Mouse (Mus musculus) spleen, postnatal 36 days (tissue): ENCODE results near the gene Sv2b.
"Not testable (repeated sequence)": the region's sequence is repeated elsewhere in the genome, so short reads cannot be mapped to it uniquely, and the experiment has no call there.

Experiments used
- DNase-seq, 2 experiments: peaks; one replicate each; pipeline ENCODE4 v3.0.0; 2022; ENCODE audit warnings: low spot score in 2 of 2, mixed read lengths in 1 of 2

Gene Sv2b

DNA sequence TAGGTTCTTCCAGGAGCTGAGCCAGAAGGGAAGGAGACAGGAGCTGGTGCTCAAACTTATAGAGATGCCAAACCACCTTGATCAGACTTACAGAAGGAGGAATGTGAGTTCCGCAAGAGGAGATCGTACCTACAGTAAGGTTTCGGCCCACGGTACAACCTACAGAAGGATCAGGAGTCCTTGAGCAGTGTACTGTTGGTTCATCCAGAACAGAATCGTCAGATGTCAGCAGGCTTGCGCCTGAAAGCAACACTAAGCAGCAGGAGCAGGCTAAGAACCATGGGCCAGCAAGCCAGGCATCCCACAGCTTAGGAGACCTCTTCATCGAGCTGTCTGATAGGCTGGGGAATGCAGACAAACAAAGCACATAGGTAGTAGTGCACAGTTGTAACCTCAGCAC is 92.9 kb downstream of the Sv2b start:
- no peak for DNase-seq

DNA sequence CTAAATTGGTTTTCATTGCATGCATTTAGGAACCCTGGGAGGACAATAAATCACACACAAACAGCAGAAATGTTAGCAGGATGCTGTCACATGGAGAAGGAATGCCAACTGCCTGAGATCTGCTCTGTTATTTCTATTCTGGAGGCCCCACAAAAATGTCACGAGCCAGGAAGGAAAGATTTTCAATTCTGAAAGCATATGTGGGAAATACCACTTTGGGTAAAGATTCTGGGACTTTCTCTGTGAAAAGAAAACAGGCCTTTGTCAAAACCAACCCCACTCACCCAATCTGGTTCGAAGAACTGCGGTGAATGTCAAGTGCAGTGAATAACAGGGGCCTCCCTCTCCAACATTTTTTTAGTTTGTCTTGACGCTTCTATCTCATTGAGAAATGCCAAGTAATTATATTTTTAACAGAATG is 99.8 kb downstream of the Sv2b start:
- DNase-seq = no peak

DNA sequence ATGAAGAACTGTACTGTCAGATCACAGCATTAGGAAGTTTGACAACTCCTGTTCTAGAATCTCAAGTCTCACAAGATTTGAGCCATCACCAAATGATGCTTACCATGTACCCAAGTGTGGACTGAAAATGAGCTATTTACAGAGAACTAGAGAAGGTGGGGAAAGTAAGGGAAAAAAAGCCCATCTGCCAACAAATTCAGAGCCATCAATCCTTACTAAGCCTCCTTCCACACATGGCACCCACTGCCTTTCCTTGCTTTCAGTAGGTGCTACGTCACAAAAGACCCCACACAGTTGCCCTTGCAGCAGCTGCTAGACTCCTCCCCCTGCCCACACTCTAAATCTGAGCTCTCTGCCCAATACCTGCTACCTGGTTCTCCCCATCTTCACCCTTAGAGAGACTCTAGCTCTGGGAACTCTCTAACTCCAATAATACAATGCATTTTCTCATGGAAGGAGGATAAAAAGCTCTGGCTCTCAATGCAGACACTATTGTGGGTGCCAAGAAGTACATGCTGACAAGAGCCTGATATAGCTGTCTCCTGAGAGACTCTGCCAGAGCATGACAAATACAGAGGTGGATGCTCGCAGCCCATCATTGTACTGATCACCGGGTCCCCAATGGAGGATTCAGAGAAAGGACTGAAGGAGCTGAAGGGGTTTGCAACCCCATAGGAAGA is 101.0 kb downstream of the Sv2b start:
- DNase-seq = no peak

DNA sequence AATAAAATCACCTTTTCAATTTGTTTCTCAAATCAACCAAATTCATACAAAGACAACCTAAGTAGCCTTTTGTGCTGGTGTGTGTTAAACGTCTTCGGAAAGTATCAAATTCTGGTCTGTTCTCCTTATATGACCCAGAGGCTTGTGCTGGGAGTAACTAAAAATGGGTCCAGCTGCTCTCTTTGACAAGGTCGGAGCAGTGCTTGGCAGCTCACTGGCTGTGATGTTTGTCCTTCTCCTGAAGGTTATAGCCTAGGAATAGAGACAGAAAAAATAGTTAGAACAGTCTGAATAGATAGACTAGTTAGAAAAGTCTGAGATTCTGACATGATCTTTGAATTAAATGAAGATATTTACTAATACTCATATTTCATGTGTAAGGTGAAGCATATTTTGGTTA is 102.4 kb downstream of the Sv2b start:
- no peak for DNase-seq

DNA sequence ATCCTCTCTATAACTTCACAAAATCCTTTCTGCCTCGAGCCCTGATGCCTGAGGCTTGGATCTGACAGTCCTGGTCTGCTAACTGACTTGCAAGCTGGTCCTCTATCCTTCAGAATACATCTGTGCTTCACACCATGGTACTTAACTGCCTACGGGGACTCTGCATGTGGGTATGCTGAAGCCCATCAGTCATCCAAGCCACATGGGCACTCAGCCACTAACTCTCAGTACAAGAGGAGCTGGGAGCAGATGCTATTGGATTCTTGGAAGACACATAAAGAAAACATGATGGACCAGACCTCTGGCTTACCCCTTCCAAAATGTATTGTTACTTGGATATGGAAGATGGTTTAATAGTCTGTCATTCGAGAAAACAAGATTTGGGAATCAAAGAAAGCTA is 103.7 kb downstream of the Sv2b start:
- no peak for DNase-seq

DNA sequence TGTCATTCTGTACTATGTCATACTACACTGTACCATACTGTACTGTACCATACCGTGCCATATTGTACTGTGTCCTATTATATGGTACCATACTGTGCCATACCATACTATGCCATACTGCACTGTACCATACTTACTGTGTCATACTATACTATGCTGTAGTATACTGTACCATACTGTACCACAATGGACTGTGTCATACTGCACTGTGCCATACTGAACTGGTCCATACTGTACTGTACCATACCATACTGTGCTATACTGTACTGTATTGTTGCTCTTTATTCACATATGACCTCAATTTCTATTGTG is 114.2 kb downstream of the Sv2b start:
- DNase-seq = not testable (repeated sequence)

DNA sequence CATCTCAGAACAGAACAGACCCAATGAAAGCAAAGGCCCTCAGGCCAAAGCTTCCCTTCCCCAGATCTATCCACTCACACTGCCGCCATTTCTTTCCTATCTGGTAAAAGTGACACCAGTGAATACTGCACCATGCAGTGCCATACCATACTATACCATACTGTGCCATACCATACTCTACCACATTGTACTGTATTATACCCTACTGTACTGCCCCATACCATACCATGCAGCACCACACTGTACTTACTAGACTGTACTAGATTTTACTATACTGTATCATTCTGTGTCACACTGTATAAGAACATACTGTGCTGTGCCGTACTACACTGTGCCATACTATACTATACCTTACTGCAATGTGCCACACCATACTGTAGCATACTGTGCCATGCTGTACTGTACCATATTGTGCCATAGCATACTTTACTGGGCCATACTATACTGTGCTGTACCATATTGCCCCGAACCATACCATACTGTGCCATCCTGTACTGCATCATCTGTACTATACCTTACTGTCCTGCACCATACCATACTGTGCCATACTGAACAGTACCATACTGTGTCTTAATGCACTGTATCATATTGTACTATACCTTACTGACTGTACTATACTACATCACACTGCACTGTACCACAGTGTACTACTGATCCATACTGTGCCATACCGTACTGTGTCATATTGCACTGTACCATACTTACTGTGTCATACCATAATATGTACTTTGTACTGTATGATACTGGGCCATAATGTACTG is 114.7 kb downstream of the Sv2b start:
- no peak for DNase-seq

DNA sequence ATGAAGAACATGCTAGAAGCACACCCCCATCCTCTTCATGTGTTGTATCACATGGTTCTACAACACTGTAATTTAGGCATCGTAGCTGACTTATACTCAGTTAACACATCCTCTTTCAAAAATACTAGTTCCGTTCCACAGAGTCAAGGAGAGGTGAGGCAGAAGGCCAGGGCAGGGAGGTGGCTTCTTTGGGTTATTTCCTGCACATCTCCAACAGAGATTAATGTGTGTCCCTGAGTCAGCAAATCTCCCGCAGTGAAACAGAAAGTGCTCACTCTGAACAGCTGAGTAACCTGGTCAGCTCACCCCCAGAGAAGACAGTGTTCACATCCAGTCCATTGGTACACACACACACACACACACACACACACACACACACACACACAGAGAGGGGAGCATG is 118.9 kb downstream of the Sv2b start:
- no peak for DNase-seq

DNA sequence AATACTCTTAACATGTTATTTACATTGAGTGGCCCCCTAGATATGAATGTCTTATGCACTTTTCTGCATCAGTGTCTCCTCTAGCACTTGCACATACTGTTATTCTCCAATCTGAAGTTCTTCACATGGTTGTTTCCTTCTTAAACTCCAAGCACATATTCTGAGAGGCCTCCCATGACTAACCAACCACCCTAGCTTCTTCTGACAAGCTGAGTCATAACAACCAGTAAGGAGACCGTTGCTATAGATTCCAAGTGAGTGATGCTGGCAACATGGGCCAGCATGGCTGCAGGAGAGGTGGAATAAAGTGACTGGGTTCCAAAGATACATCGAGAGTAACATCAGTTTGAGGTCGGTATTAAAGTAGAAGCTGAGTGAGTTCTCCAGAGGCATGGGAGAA is 134.0 kb downstream of the Sv2b start:
- no peak for DNase-seq

DNA sequence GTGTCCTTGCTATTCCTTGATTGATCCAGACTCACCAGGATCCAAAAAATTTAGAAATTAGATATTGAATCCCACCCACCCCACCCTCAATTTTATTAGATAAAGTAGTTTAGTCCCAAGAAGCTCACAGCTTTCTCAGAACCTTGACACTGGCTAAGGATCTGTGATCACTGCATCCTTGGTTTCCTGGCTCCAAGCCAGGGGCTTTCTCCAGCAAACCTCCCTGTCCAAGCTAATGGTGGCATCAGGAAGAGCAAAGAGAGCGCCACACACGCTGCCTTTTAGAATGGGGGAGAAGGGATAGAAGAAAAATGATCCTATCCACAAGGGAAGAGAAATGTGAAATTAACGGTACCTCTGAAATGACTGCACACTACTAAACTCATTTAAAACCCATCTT is 141.6 kb downstream of the Sv2b start:
- no peak for DNase-seq

DNA sequence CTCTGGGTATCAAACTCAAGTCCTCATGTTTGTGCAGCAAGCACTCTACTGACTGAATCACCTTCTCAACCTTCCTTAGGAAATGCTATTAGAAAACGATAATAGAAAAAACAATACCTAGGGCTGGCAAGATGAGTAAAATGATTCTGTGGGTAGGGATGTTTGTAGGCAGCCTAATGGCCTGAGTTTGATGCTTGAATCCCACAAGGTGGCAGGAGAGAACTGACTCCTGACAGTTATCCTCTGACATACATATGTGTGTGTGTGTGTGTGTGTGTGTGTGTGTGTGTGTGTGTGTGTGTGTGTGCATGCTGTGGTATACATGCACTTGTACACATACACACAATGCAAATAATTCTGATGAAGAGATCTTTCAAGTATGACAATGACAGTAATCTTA is 161.9 kb downstream of the Sv2b start:
- no peak for DNase-seq

DNA sequence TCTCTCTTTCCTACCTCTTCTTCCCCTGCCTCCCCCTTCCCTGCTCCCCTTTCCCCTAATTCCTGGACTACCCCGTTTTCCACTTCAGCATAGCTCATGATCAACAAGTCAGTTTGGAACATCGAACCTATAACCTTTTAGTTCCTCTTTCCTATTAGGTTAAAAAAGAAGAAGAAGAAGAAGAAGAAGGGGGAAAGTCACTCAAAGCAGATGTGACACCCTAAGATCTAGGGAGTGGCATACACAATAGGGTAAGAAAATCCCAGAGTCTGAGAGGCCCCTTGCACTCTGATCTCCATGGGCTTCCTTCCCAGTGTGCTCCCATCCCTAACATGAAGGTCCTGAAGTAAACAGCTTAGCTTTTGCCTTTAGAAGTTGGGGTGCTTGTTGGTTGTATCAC is 166.3 kb downstream of the Sv2b start:
- DNase-seq = no peak

DNA sequence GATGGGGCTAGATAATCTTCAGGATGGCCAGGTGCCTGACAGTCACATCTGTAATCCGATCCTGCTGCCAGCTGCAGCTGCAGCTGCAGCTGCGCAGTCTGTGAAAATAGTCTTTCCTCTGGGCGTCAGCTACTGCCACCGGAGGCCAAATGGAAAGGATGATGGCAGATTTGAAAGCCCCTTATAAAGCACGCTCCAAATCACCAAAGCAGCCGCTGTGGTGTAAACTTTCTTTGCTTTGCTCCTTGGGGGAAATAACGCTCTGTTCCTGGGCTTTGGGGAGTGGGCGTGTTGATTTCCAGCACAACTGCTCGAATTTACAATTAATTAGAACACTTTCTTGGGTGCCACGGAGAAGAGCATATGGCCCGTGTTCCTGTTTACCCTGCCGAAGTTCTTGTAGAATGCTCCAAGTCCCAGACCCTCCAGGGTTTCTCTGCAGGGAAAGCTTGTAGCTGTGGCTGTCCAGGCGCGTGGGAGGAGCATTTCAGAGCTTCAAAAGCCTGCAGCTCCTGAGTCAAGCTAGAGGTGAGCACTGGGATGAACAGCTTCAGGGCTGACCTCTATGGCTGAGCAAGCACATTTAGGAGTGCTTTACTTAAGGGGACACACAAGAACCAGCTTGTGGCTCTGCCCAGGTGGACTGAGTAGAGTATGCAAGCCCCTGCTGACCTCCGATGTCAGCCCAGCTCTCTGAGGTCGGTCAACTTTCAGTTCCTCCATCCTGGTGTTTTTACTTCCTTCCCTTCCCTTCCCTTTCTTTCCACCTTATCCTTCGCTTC is 167.0 kb downstream of the Sv2b start:
- no peak for DNase-seq

DNA sequence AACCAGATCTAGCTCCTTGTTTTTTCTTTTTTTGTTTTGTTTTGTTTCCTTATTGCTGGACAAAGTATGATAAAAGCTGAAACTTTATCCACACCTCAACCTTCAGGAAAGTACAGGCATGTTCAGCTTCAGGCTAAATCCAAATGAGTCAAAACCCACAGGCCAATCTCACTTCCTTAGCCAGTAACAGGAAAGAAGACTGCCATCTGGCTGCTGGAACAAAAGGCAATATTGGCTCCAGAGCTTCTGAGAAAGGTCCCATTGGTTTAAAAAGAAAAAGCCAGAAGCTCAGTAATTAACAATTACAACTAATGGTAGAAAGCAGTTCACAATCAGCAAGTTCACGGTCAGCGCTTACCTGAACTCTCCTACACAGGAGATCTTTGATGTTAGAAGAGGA is 169.8 kb downstream of the Sv2b start:
- DNase-seq = no peak

DNA sequence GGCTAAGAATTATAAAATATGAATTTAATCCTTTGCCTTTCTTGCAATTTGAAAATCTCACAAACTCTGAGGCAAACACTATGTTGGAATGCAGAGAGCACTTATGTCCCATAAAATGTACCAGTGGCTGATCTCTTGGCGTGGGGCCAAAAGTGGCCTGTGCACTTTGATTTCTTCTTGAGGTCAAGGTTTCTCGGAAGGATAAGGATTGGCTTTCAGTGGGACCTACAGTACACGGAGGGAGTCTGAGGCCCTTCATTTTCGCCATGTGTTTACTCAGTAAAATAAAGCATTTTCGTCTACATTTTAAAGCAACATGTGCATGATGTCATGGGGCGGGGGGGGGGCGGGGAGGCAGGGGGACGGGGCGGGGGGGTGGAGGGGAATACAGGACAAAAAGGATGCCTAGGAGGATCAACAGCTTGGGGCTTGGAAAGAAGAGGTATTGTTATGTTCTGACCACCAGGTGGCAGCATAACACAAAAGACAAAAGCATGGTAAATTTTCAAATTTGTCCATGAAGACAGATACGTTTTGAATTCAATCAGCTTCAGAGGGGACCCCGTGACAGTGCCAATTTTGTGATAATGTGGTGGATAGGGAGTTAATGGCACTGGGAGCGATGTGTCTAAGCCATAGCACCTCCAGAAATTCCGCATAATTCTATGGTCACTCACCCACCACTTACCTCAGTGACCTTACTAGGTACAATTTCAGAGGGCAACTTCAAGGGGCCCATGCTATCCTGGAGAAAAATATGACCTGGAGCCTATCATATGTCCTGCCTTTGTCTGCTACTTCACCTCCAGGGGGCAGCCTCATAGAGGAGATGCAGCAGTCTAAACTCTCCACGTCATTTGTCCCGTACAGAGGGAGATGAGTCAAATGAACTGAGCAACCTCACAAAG is 174.1 kb downstream of the Sv2b start:
- DNase-seq = no peak

DNA sequence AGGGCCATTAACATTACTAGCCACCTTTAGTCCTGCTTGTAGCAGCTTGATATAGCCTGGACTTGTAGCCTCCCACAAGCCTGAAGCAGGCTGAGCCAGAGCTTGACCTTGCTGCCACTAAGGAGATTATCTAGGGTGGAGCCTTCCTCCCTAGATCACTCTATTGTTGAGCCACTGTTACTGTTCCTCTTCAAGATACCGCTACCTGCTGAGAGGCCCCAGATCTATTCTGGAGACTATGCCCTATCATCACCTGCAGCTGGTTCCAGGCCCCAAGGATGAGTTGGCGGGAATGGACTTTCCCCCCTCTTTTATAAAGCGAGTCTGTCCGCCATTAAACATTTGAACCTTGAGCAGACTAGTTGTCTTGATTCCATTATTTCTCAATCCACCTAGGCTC is 181.0 kb downstream of the Sv2b start:
- no peak for DNase-seq

DNA sequence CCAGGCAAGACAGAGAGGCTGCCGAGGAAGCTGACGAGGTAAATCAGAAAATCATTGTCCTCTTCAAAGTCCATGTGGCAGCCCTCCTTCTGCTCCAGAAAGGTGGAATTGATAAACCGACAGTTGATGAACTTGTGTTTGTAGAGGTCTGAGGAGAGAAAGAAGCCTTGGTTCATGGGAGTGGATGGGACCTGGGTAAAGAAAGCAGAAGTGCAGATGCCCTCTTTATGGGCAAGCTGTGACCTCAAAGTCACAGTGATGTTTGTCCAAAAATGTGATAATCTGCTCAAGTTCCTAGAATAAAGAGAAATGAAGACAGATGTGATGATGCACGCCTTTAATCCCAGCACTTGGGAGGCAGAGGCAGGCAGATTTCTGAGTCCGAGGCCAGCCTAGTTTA is 185.0 kb downstream of the Sv2b start:
- no peak for DNase-seq

DNA sequence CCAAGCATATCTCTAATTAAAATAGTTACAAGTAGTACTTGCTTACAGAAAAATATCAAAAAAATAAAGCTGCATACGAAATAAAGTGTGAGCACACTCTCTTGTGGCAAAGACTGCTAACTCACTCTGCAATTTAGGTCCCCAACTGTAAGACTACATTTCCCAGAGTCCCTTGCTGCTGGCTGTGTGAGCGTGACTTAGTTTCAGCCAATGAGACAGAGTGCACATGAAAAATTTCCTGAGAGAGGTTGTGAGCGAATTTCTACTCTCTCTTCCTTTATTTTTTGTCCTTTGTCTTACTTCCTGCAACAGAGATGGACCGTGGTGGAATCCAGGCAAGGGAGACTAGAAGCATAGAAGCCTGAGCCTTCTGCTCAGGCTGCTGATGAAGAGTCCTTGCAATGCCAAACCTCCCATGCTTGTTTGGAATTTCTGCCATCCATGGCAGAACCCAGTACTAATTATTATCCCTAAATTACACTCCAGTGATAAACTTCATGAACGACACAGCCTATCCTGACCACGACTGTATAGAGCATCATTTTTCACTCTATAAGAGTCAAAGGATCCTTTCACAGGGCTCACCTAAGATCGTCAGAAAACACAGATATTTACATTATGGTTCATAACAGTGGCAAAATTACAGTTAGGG is 190.9 kb downstream of the Sv2b start:
- DNase-seq = peak; percentile 43 to 44

DNA sequence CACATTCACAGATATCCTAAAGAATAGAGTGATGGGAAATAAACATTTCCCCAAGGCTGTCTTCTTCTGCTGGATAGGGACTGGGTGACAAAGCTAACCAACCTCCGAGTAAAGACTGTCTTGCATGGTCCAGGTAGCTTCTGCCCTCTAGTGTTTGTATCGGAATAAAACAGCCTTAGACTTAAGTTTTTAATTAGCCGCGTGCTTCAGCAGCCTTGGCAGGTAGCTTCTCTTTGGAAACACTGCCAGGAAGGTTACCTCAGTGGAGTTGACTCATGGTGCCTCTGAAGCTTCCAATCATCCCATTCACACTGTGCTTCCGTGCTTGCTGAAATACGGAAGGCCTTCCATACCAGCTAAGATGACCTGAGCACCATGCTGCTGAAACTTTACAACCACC is 198.4 kb downstream of the Sv2b start:
- DNase-seq = no peak

DNA sequence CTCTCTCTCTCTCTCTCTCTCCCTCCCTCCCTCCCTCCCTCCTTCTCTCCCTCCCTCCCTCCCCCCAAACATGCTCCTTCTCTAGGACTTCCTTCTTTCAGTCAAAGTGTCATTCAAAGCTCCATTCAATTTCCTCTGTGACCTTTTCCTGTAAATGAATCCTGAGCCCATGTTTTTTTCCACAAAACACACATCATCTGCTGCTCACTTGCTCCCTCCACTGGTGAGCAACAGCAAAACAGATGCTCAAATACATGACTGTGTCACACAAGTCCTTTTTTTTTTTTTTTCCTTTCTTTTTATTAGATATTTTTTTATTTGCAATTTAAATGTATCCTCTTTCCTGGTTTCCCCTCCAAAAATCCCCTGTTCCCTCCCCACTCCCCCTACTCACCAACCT is 201.6 kb downstream of the Sv2b start:
- no peak for DNase-seq

DNA sequence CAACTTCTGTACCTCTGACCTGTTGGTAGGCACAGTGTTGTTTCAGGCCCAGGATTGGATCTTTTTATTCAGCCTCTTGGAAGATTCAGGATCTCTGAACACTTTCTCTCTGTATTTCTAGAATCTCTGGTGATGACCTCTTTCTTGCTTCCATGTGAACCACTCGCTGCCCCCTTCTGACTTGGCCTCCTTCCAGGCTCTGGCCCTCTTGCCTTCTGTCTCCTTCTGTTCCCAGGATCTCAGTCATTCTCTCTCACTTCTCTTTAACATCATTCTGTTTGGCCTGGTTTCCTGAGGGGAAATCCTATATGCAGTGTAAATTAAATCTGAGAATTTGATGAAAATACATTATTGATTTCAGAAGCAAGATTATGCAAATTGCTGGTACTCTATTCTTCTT is 205.2 kb downstream of the Sv2b start:
- no peak for DNase-seq
